Mouse (Mus musculus) intestine, postnatal 0 days (tissue): ENCODE measurements around the gene Add3. TPM values are rescaled to one million over a fixed set of nuclear protein-coding genes. Genes with fewer than 3 reads are reported as not detected.

Source experiments
- ATAC-seq: fragments of 200-750 bp; cut with Nextera tagmentation; 2 replicates; pipeline ENCODE4 v1.8.0; 2017; ENCODE audit warnings: mild to moderate bottlenecking, moderate TSS enrichment, moderate library complexity
- H3K27ac ChIP-seq: fragments of 300-500 bp; sonication (generic); 2 replicates; pipeline ENCODE4 v1.5.1; 2014; ENCODE audit warnings: mild to moderate bottlenecking, low read depth, low read length, moderate library complexity
- H3K27me3 ChIP-seq: fragments of 300-500 bp; sonication (generic); replicated peaks from 2 replicates; pipeline ENCODE4 v1.6.1; 2014; ENCODE audit warnings: low read length, mixed read lengths; ENCODE audit not compliant: control insufficient read depth, insufficient read depth
- H3K36me3 ChIP-seq: fragments of 300-500 bp; sonication (generic); 2 replicates; pipeline ENCODE4 v1.6.1; 2014; ENCODE audit warnings: mild to moderate bottlenecking, moderate library complexity; ENCODE audit not compliant: control insufficient read depth, insufficient read depth
- H3K4me1 ChIP-seq: fragments of 300-500 bp; sonication (generic); replicated peaks from 2 replicates; pipeline ENCODE4 v1.6.1; 2014; ENCODE audit warnings: antibody characterized with exemption, low read length, mixed read lengths; ENCODE audit not compliant: control insufficient read depth, insufficient read depth
- H3K4me2 ChIP-seq: fragments of 300-500 bp; sonication (generic); replicated peaks from 2 replicates; pipeline ENCODE4 v1.6.1; 2014; ENCODE audit warnings: low read depth, mild to moderate bottlenecking, moderate library complexity
- H3K4me3 ChIP-seq: fragments of 300-500 bp; sonication (generic); 2 replicates; pipeline ENCODE4 v1.5.1; 2014; ENCODE audit warnings: low read depth, low read length
- H3K9ac ChIP-seq: fragments of 300-500 bp; sonication (generic); 2 replicates; pipeline ENCODE4 v1.6.1; 2014; ENCODE audit warnings: mild to moderate bottlenecking, low read depth, low read length
- H3K9me3 ChIP-seq: fragments of 300-500 bp; sonication (generic); 2 replicates; pipeline ENCODE4 v1.6.1; 2016; ENCODE audit warnings: mixed run types; ENCODE audit not compliant: control insufficient read depth
- CTCF ChIP-seq: sonication (generic); IDR thresholded peaks from 2 replicates; pipeline ENCODE4 v1.5.1; 2016; ENCODE audit warnings: low read depth, mild to moderate bottlenecking, control low read depth, antibody characterized with exemption, moderate library complexity
- WGBS: fragments of 180-500 bp; shearing (Covaris S2); extraction: QIAGEN DNeasy Blood & Tissue Kit; methylation state at CpG from one replicate; pipeline ENCODE4 v1.1.7; 2014; 5-methylcytosine and 5-hydroxymethylcytosine counted together
- polyA plus RNA-seq: library from polyadenylated mRNA; unstranded; fragments of >200 nt; fragmentation: Nextera tagmentation; extraction: Ambion mirVana; gene quantifications from 2 replicates; pipeline ENCODE4 v1.2.1, GENCODE M21; 2015

Gene Add3
- polyA plus RNA-seq, 1 experiment from 2014 or later: 46.8 TPM

GRCm38 (mm10) chr19:53128494-53129337 is 11.5 kb upstream of the Add3 start:
- 17% methylated on average over 13 of the region's 13 CpGs for WGBS
- Histone ChIP-seq H3K4me3 (no peak overlapping the region), H3K36me3 (no peaks in the 10 kb centered on the region), H3K27me3 (no peaks in the 10 kb centered on the region), H3K9me3 (no peaks in the 10 kb centered on the region), H3K4me1 (peaks cover 13% of the 10 kb centered on the region; the same call in 1 of the 2 replicates), H3K27ac (peak overlapping the region; percentile 70), H3K4me2 (peak overlapping the region; percentile 52), H3K9ac (no peak overlapping the region)
- no peak for TF ChIP-seq CTCF
- ATAC-seq: peak; percentile 67

- H3K4me2 ChIP-seq: no peak overlapping the region
- no peak overlapping the region for H3K4me3 ChIP-seq
- no peak overlapping the region for H3K9ac ChIP-seq
- WGBS: 74% methylated on average over 15 of the region's 16 CpGs
- H3K36me3 ChIP-seq: no peaks in the 10 kb centered on the region
- TF ChIP-seq CTCF: no peak
- no peak overlapping the region for H3K27ac ChIP-seq
- H3K9me3 ChIP-seq: no peaks in the 10 kb centered on the region
- H3K27me3 ChIP-seq: no peaks in the 10 kb centered on the region
- peaks cover 13% of the 10 kb centered on the region; the same call in 1 of the 2 replicates for H3K4me1 ChIP-seq
- no peak for ATAC-seq
Measured at GRCm38 (mm10) chr19:53130399-53131175, 9.7 kb upstream of the Add3 start.

- Histone ChIP-seq H3K4me1 (peaks cover 13% of the 10 kb centered on the region; the same call in 1 of the 2 replicates), H3K4me3 (no peak overlapping the region), H3K9me3 (no peaks in the 10 kb centered on the region), H3K36me3 (no peaks in the 10 kb centered on the region), H3K27ac (no peak overlapping the region), H3K9ac (no peak overlapping the region), H3K4me2 (no peak overlapping the region), H3K27me3 (no peaks in the 10 kb centered on the region)
- 68% methylated on average over 10 of the region's 10 CpGs for WGBS
- no peak for ATAC-seq
- TF ChIP-seq CTCF: no peak
Measured at GRCm38 (mm10) chr19:53132471-53132870, 7.8 kb upstream of the Add3 start.

GRCm38 (mm10) chr19:53136336-53137090 is 3.7 kb upstream of the Add3 start:
- WGBS: 70% methylated on average over 13 of the region's 13 CpGs
- H3K27me3 ChIP-seq: no peaks in the 10 kb centered on the region
- TF ChIP-seq CTCF: no peak

GRCm38 (mm10) chr19:53137116-53137670 is 3.0 kb upstream of the Add3 start:
- Histone ChIP-seq H3K27ac (no peak overlapping the region), H3K4me1 (peaks cover 5% of the 10 kb centered on the region; the same call in 1 of the 2 replicates), H3K27me3 (no peaks in the 10 kb centered on the region), H3K9ac (no peak overlapping the region), H3K4me2 (no peak overlapping the region), H3K4me3 (no peak overlapping the region), H3K36me3 (no peaks in the 10 kb centered on the region), H3K9me3 (no peaks in the 10 kb centered on the region)
- no peak for TF ChIP-seq CTCF
- 75% methylated on average over 4 of the region's 4 CpGs for WGBS
- no peak for ATAC-seq

More at GRCm38 (mm10) chr19:53136336-53137090, 3.7 kb upstream of the Add3 start:
- Histone ChIP-seq H3K27ac (no peak overlapping the region), H3K4me3 (no peak overlapping the region), H3K9me3 (no peaks in the 10 kb centered on the region), H3K9ac (no peak overlapping the region), H3K36me3 (no peaks in the 10 kb centered on the region), H3K4me2 (no peak overlapping the region), H3K4me1 (peaks cover 5% of the 10 kb centered on the region; the same call in 1 of the 2 replicates)
- ATAC-seq: no peak
